Mouse (Mus musculus) neural tube, embryonic 15.5 days (tissue): Measurements from ENCODE around the gene Zzef1. TPM values are rescaled to one million over a fixed set of nuclear protein-coding genes. Genes with fewer than 3 reads are reported as not detected.
A peak's percentile ranks its signal among the peaks of the same experiment; 100 is the strongest.

Experiments
- ATAC-seq: fragments of 200-750 bp; cut with Nextera tagmentation; 2 replicates; pipeline ENCODE4 v1.8.0; 2017; ENCODE audit warnings: mild to moderate bottlenecking, moderate TSS enrichment, moderate library complexity; ENCODE audit not compliant: low FRiP score
- H3K27ac ChIP-seq: fragments of 300-500 bp; sonication (generic); replicated peaks from 2 replicates; pipeline ENCODE4 v1.5.1; 2015; ENCODE audit warnings: mild to moderate bottlenecking, inconsistent platforms
- H3K27me3 ChIP-seq: fragments of 300-500 bp; sonication (generic); replicated peaks from 2 replicates; pipeline ENCODE4 v1.6.1; 2015; ENCODE audit warnings: inconsistent platforms
- H3K36me3 ChIP-seq: fragments of 300-500 bp; sonication (generic); 2 replicates; pipeline ENCODE4 v1.6.1; 2015; ENCODE audit warnings: inconsistent platforms
- H3K4me1 ChIP-seq: fragments of 300-500 bp; sonication (generic); 2 replicates; pipeline ENCODE4 v1.6.1; 2015; ENCODE audit warnings: inconsistent platforms
- H3K4me2 ChIP-seq: fragments of 300-500 bp; sonication (generic); 2 replicates; pipeline ENCODE4 v1.6.1; 2015; ENCODE audit warnings: inconsistent platforms, mild to moderate bottlenecking, moderate library complexity
- H3K4me3 ChIP-seq: fragments of 300-500 bp; sonication (generic); replicated peaks from 2 replicates; pipeline ENCODE4 v1.5.1; 2015; ENCODE audit warnings: mild to moderate bottlenecking, inconsistent platforms
- H3K9ac ChIP-seq: fragments of 300-500 bp; sonication (generic); replicated peaks from 2 replicates; pipeline ENCODE4 v1.6.1; 2015; ENCODE audit warnings: mild to moderate bottlenecking, inconsistent platforms
- H3K9me3 ChIP-seq: fragments of 300-500 bp; sonication (generic); replicated peaks from 2 replicates; pipeline ENCODE4 v1.6.1; 2016; ENCODE audit warnings: inconsistent platforms
- WGBS: fragments of 180-500 bp; shearing (Covaris S2); methylation state at CpG from one replicate; pipeline ENCODE4 v1.1.7; 2015; ENCODE audit warnings: mixed read lengths; 5-methylcytosine and 5-hydroxymethylcytosine counted together
- polyA plus RNA-seq: library from polyadenylated mRNA; unstranded; fragments of >200 nt; fragmentation: Nextera tagmentation; extraction: Ambion mirVana; gene quantifications from 2 replicates; pipeline ENCODE4 v1.2.1, GENCODE M21; 2015

The Zzef1 gene
- polyA plus RNA-seq, 1 experiment from 2014 or later = 12.8 TPM

DNA sequence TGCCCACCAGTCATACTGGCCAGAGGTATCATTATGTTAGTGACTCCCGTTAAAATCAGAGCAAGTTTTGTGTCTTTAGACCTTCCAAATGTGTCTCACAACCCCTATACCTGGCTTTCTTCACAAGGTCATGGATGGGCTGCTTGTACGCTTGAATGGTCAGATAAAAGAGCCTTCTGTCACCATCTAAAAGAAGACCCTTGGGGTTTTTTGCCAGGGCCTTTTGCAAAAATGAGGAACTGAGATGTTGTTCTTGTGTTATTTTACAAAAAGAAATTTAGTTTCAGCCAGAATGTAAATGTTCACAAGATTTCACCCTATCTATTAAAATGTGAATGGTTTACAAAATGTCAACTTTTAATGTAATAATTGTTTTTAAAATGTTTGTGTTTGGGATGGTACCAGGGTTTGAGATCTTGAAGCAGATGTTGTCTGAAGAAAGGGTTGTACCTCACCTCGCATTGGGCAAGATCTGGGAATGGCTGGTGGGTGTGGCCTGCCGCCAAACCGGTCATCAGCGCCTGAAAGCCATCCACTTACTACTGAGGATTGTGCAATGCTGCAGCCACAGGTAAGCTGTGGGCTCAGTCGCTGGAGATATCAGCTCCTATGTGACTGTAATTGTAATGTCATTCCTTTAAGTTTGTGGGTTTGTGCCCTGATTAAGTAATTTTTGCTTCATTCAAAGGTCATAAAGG, 121.4 kb downstream of the Zzef1 start:
- H3K9me3 ChIP-seq = no peaks in the 10 kb centered on the region
- WGBS = 87% methylated on average over 7 of the region's 7 CpGs
- no peaks in the 10 kb centered on the region for H3K4me1 ChIP-seq

DNA sequence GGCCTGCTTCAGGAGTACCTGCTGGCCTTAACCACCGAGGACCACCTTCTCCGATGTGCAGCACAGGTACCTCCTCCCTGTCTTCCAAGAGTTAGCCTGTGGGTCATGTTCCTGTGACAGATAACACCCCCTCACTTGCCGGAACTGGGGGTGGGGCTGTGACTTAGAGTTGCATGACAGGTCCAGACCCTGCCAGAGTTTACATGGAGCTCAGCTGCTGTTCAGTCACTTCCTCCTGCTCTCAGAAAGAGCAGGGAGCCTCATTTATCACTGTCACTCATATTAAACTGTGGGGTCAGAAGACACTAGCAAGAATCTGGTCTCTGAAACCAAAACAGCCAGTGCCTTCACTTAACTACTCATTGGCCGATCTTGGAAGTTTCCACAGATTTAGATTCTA, 127.1 kb downstream of the Zzef1 start:
- H3K27ac ChIP-seq = no peak overlapping the region
- no peaks in the 10 kb centered on the region for H3K4me1 ChIP-seq
- no peak overlapping the region for H3K9ac ChIP-seq
- no peaks in the 10 kb centered on the region for H3K9me3 ChIP-seq
- no peak overlapping the region for H3K4me2 ChIP-seq
- 85% methylated on average over 4 of the region's 4 CpGs for WGBS
- no peak for ATAC-seq
- no peak overlapping the region for H3K4me3 ChIP-seq
- H3K36me3 ChIP-seq = peaks cover 64% of the 10 kb centered on the region
- H3K27me3 ChIP-seq = no peaks in the 10 kb centered on the region

More for the DNA sequence above, 121.4 kb downstream of the Zzef1 start:
- no peak overlapping the region for H3K4me3 ChIP-seq
- peaks cover 82% of the 10 kb centered on the region for H3K36me3 ChIP-seq
- no peak for ATAC-seq
- no peak overlapping the region for H3K4me2 ChIP-seq
- no peak overlapping the region for H3K27ac ChIP-seq
- H3K9ac ChIP-seq = no peak overlapping the region
- no peaks in the 10 kb centered on the region for H3K27me3 ChIP-seq

DNA sequence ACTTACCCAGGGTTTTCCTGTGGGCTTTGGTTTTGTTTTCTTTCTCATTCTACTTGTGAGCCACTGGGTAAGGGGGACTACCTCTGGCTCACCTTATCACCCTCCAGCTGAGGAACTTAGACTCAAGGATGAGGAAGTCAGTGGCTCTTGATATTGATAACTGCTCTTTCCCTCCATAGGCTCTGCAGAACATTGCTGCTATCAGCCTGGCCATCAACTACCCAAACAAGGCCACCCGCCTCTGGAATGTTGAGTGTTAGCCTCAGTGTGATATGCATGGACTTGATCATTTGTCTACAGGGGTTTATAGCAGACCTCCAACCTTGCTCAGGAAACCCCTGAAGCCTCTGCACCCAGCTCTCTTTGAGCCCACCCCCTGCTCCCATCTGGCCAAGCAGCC, 128.4 kb downstream of the Zzef1 start:
- H3K4me1 ChIP-seq = no peaks in the 10 kb centered on the region
- no peak overlapping the region for H3K4me2 ChIP-seq
- no peak overlapping the region for H3K9ac ChIP-seq
- no peak overlapping the region for H3K4me3 ChIP-seq
- peaks cover 56% of the 10 kb centered on the region for H3K36me3 ChIP-seq
- no peaks in the 10 kb centered on the region for H3K27me3 ChIP-seq
- no peaks in the 10 kb centered on the region for H3K9me3 ChIP-seq
- 87% methylated on average over 1 of the region's 1 CpGs for WGBS
- H3K27ac ChIP-seq = no peak overlapping the region
- ATAC-seq = no peak

DNA sequence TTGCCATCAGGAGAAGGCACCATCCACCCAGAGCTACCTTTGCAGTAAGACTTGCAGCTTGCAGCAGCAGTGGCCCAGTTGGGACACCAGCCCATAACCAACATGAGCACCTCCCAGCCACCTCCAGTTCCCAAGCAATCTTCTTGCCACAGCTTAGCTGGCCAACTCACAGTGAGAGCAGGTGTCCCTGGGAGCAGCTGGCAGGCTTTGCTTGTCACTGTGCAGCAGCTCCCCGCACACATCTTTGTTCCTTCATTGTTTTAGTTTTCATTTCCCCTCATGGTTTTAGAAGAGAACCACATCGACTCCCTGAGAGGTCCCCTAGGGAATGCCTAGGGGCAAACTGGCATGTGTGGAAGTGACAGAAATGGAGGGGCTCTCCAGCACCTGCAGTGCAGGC, 129.0 kb downstream of the Zzef1 start:
- Histone ChIP-seq H3K9me3 (no peaks in the 10 kb centered on the region), H3K9ac (no peak overlapping the region), H3K27ac (no peak overlapping the region), H3K36me3 (peaks cover 52% of the 10 kb centered on the region), H3K27me3 (no peaks in the 10 kb centered on the region), H3K4me3 (no peak overlapping the region), H3K4me1 (no peaks in the 10 kb centered on the region), H3K4me2 (no peak overlapping the region)
- no peak for ATAC-seq
- WGBS = 52% methylated on average over 2 of the region's 2 CpGs

DNA sequence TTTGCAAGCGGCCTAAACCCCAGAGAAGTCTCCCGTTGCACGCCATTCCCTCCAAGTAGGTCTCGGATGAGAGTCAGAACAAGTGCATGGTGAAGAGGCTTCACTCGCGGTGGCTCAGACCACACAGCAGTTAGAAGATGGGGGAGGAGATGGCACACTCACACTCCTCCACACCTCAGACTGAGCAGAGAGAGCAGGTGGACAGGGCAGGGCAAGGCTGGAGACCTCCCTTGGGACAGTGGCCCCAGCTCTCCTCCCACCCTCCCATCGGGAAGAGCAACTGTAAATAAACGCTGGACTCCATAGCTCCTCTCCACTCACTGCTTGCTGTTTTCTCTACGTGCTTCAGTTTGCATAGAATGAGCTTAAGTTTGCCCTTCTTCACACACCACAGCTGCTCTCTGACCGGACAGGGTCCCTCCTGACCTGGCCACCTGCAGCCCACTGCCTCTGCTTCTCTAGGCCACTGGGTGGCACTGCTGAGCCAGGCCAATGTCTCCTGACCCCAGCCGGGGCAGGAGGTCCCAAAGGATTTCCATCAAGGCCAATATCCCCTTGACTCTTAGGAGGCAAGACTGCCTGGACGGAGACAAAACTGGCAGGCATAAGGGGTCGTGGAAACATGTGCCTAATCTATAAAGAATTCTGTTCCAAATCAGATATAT, 130.3 kb downstream of the Zzef1 start:
- no peaks in the 10 kb centered on the region for H3K4me1 ChIP-seq
- H3K9me3 ChIP-seq = no peaks in the 10 kb centered on the region
- H3K4me3 ChIP-seq = no peak overlapping the region
- no peak overlapping the region for H3K4me2 ChIP-seq
- ATAC-seq = peak; percentile 41; the same call in 1 of the 2 replicates
- no peak overlapping the region for H3K27ac ChIP-seq
- WGBS = 56% methylated on average over 13 of the region's 13 CpGs
- peaks cover 45% of the 10 kb centered on the region for H3K36me3 ChIP-seq
- H3K27me3 ChIP-seq = no peaks in the 10 kb centered on the region
- no peak overlapping the region for H3K9ac ChIP-seq

DNA sequence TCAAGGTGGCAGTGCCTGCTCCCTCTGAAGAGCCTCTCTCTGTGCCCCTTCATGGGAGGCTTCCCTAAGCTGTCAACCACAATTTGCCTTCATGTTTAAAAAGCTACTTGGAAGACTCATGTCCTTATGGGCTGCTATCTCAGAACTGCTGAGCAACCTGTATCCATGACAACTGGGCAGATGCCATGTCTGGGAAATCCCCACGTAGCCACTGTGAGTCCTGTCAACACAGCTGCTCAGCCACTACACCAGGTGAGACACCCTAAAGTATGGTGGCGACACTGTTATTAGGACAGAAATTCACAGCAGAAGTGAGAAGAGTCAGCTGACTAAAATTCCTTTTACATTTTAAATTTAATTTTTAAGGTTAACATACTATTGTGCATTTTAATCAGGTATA, 132.5 kb downstream of the Zzef1 start:
- Histone ChIP-seq H3K9me3 (no peaks in the 10 kb centered on the region), H3K36me3 (peaks cover 32% of the 10 kb centered on the region), H3K27me3 (no peaks in the 10 kb centered on the region), H3K9ac (no peak overlapping the region), H3K27ac (no peak overlapping the region), H3K4me3 (no peak overlapping the region), H3K4me2 (no peak overlapping the region), H3K4me1 (no peaks in the 10 kb centered on the region)
- 59% methylated on average over 2 of the region's 2 CpGs for WGBS
- ATAC-seq = no peak

DNA sequence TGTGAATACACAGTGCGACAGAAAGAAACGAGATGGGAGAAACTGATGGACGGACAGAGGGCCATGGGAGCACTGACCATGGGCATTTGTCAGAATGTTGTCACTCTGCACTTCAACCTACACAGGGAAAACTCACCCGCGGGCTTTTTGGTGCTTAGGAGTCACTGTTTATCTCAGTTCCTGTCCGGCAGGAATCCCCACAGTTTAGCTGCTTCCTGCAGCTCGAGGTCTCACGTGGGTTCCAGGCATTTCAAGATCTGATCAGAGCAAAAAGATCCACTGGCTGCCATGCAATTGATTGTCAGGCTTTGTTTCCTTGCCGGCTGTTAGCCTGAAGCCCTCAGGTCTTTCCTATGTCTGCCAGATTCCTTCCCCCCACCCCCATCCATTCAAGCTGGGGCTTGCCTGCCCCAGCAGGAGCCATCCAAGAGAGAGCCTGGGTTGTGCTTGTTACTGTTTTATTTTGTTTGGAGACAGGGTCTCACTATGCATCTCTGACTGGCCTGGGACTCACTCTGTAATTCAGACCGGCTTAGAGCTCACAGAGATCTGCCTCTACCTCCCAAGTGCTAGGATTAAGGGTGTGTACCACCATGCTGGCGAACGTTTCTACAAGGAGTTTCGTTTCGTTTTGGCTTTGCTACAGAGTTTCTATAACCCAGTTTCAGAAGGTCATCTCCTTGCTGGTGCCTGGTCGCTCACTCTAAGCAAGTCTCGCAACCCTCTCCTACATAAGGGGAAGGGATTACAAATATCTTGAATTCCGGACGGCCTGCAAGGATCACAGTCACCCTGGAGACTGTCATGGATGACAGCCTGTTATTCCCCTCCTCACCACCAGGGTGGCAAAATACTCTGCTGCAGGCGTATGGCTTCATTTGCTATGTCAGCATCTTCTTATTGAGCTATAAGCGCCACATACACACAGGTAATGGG, 144.4 kb downstream of the Zzef1 start:
- WGBS = 50% methylated on average over 20 of the region's 20 CpGs
- H3K4me3 ChIP-seq = 0 out of 2 replicates have a peak overlapping the region, but pooled peaks have one; percentile 16
- H3K4me2 ChIP-seq = 0 out of 2 replicates have a peak overlapping the region, but pooled peaks have one; percentile 20
- H3K4me1 ChIP-seq = no peaks in the 10 kb centered on the region; the same call in 1 of the 2 replicates
- no peaks in the 10 kb centered on the region for H3K36me3 ChIP-seq
- no peak overlapping the region for H3K9ac ChIP-seq
- H3K9me3 ChIP-seq = no peaks in the 10 kb centered on the region
- no peak for ATAC-seq
- H3K27me3 ChIP-seq = no peaks in the 10 kb centered on the region
- H3K27ac ChIP-seq = no peak overlapping the region

DNA sequence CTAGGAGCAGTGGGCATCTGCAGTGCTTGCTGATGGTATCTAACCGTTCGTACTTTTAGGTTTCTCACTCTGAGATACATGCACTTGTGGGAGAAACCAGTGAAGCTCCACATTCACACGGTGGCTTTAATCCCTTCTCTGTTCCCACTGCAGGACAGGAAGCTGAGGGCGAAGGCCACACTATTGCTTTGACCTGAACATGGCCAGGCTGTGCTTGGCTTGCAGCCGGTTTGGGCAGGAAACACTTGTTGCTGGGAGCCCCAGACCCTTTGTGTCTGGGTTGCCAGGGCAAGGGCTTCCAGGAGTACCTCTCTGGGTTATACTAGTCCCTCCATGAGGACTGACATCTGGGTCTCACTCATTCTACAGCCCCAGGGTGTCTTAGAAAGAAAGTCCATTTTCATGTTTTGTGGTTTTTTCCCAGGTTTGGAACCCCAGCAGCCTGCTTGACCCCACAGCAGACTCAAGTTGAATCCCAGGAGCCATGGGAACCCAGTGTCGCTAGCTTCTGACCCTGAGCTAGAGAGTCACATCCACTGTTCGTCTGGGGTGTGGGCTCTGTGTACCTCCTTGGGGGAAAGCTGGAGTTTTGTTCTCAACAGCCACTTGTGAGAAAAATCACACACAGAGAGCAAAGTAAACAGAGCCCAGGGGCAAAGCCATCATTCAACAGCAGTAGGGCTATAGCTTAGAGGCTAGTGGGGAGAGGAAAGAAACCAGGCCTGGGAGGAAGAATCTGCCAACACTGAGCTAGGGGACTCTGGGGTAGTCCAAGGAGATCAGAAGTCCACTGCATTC, 149.2 kb downstream of the Zzef1 start:
- no peak for ATAC-seq
- no peak overlapping the region for H3K27ac ChIP-seq

DNA sequence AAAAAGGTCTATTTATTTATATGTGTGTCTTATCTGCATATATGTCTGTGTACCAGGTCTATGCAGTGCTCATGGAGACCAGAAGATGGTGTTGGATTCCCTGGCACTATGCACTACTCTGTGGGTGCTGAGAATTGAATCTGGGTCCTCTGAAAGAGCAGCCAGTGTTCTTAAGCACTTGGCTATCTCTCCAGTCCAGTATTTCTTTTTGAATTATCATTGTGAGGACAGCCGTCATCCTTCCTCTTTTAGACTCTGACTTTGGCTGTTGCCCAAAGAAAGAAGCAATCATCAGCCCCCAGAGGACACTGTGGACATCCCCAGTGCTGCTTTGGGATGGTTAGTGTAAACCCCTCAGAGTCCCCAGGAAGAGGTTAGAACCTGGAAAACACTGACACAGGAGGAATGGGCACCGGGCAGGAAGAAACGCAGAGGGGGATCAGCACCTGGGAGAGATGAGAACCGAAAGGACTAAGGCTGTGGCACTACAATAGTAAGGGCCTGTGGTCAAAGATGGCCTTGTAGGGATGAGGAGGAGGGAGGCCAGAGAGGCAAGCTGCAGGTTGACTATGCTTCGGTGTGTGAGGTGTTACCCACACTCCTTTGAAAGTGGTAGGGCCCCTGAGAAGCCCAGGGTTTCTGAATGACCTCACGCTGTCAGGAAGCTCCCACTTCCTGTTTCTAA, 150.0 kb downstream of the Zzef1 start:
- 67% methylated on average over 6 of the region's 6 CpGs for WGBS
- H3K4me1 ChIP-seq = no peaks in the 10 kb centered on the region; the same call in 1 of the 2 replicates
- no peak overlapping the region for H3K4me3 ChIP-seq
- no peak overlapping the region for H3K4me2 ChIP-seq
- H3K9me3 ChIP-seq = no peaks in the 10 kb centered on the region
- H3K36me3 ChIP-seq = no peaks in the 10 kb centered on the region
- no peaks in the 10 kb centered on the region for H3K27me3 ChIP-seq
- no peak for ATAC-seq
- no peak overlapping the region for H3K27ac ChIP-seq
- no peak overlapping the region for H3K9ac ChIP-seq

More for the DNA sequence above, 149.2 kb downstream of the Zzef1 start:
- Histone ChIP-seq H3K27me3 (no peaks in the 10 kb centered on the region), H3K9ac (no peak overlapping the region), H3K4me1 (no peaks in the 10 kb centered on the region; the same call in 1 of the 2 replicates), H3K4me2 (no peak overlapping the region), H3K36me3 (no peaks in the 10 kb centered on the region), H3K4me3 (no peak overlapping the region), H3K9me3 (no peaks in the 10 kb centered on the region)
- WGBS = 72% methylated on average over 7 of the region's 7 CpGs

DNA sequence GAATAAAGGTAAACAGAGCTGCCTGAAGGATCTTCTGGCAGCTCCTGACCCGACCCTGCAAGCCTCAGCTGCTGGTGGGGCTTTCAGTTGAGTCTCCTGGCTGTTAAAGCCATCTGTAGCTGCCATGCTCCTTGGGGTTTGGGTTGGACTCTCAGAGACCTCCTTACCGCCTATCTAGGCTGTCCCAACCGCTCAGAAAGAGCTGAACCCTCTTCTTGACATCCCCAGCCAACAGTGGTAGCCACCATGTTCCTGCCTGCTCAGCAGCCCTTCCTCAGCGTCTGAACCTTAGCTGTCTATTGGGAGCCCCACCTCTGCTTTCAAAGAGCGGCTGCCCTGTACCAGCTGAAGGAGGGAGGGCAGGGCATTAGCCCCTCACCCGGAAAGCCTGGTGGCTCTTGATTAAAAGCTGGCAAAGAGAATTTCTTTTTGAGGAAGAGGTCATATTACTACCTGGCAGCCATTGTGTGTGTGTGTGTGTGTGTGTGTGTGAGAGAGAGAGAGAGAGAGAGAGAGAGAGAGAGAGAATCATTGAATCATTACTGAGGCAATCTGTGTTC, 150.6 kb downstream of the Zzef1 start:
- 58% methylated on average over 6 of the region's 6 CpGs for WGBS

More for the DNA sequence above, 150.6 kb downstream of the Zzef1 start:
- Histone ChIP-seq H3K4me1 (no peaks in the 10 kb centered on the region; the same call in 1 of the 2 replicates), H3K27ac (no peak overlapping the region), H3K36me3 (no peaks in the 10 kb centered on the region), H3K9ac (no peak overlapping the region), H3K27me3 (no peaks in the 10 kb centered on the region), H3K4me3 (no peak overlapping the region), H3K9me3 (no peaks in the 10 kb centered on the region), H3K4me2 (no peak overlapping the region)
- no peak for ATAC-seq
